Mouse (Mus musculus): ENCODE data around the gene Epha10. TPM values are rescaled to one million over a fixed set of nuclear protein-coding genes. Genes with fewer than 3 reads are reported as not detected.
A peak's percentile ranks its signal among the peaks of the same experiment; 100 is the strongest.
"Not testable (repeated sequence)": the region's sequence is repeated elsewhere in the genome, so short reads cannot be mapped to it uniquely, and the experiment has no call there.

Gene Epha10
- polyA plus RNA-seq, 1 experiment: not detected

DNA sequence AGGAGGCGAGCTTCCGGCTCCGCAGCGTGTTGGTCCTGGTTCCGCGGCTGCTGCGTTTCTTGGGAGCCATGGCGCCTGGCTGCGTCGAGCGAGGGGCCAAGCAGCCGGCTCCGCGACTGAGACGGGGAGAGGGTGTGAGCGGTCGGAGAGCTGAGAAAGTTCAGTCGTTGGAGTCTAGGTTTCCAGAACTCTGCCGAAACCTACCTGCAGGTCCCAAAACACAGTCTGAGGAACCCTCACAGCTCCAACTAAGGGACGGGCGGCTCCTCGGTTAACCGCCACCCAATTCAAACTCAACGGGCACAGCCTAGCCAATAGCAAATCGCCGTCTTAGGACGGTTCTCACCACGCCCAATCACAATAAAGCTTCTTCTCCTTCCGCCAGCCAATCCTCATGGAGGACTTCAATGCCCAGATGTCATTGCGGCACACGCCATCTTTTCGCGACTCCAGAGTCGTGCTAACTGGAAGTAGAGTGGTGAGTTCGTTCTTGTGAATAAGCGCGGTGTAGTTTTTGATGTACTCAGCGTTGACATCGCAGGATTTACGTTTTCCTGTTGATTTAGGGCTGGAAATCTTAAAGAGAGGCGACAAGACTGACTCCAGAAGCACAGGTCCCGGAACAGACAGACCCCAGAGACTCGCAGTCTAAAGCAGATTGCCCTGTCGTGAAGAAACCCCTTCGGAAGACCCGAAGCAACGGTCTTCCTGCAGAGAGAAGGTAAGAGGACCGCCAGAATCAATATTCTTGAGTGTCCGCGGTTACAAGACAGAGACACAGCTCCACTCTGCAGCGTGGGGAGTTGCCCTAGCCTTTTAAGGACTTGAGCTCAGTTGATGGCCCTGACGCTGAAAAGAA is 56.1 kb downstream of the Epha10 start, which contains the start of gene 9930104L06Rik:
Gene 9930104L06Rik, plus strand, starts transcription at position 436 of the 859 bp plus-strand sequence.
- under 1% methylated on average over 52 of the region's 52 CpGs for WGBS
- Histone ChIP-seq H3K36me3 (ENCODE audit: control insufficient read depth, insufficient read depth, low read length) (no peaks in the 10 kb centered on the region), H3K4me1 (ENCODE audit: control insufficient read depth, insufficient read depth, low read length) (peaks cover 5% of the 10 kb centered on the region; the same call in 1 of the 2 replicates), H3K27ac (ENCODE audit: insufficient read depth, low read depth, low read length) (no peak within 1 kb of the TSS), H3K27me3 (replicated peaks; ENCODE audit: control insufficient read depth, insufficient read depth, low read length) (no peaks in the 10 kb centered on the region), H3K4me3 (ENCODE audit: insufficient read depth, low read depth, low read length) (peak within 1 kb of the TSS; percentile 79)
- no peak for TF ChIP-seq POLR2A (IDR thresholded peaks at IDR 0.05; ENCODE audit: low read depth, low read length)
- TF ChIP-seq CTCF (conservative IDR thresholded peaks at IDR 0.05; ENCODE audit: insufficient read depth, insufficient read length, low read depth, low read length): no peak
- peak; percentile 98 for DNase-seq

DNA sequence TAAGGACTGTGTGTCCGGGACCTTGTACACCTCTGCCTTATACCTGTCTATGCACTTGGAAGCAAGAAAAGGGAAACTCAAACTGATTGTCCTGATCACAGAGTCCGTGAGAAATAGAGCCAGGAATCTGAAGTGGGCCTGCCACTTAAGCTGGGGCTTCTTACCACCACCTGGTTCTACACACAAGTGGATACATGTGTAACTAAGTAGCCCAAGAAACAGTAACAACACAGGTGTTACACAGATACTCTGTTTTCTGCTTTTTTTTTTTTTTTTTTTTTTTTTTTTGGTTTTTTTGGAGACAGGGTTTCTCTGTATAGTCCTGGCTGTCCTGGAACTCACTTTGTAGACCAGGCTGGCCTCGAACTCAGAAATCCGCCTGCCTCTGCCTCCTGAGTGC is 58.5 kb downstream of the Epha10 start, which contains the start of gene Cdca8:
Gene Cdca8, minus strand, starts transcription at position 101 of the 400 bp plus-strand sequence.
- not testable (repeated sequence) for H3K27me3 ChIP-seq (replicated peaks; ENCODE audit: control insufficient read depth, insufficient read depth, low read length); H3K4me1 ChIP-seq (ENCODE audit: control insufficient read depth, insufficient read depth, low read length); H3K36me3 ChIP-seq (ENCODE audit: control insufficient read depth, insufficient read depth, low read length); DNase-seq; H3K4me3 ChIP-seq (ENCODE audit: insufficient read depth, low read depth, low read length); H3K27ac ChIP-seq (ENCODE audit: insufficient read depth, low read depth, low read length)
- 89% methylated on average over 4 of the region's 4 CpGs for WGBS

DNA sequence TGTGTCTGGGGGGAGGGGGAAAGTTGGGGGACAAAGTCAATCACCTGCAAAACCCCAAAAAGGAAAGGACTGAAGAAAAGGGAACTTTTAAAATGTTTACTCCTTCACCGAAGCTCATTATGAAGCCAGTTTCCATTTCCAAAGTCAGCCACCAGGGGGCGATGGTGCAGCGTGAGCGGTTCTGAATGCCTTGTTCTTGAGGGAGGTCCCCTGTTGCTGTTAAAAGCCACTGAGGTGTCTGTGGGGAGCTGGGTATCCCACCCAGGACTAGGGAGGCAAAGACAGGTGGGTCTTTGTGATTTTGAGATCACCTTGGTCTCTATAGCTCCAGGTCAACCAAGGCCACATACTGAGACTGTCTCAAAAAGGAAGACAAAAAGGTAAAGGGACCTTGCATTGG is 62.3 kb downstream of the Epha10 start:
- no peak overlapping the region for H3K4me3 ChIP-seq (ENCODE audit: insufficient read depth, low read depth, low read length)
- no peaks in the 10 kb centered on the region for H3K36me3 ChIP-seq (ENCODE audit: control insufficient read depth, insufficient read depth, low read length)
- no peak overlapping the region for H3K27ac ChIP-seq (ENCODE audit: insufficient read depth, low read depth, low read length)
- TF ChIP-seq CTCF (conservative IDR thresholded peaks at IDR 0.05; ENCODE audit: insufficient read depth, insufficient read length, low read depth, low read length) (peak; percentile 86), POLR2A (IDR thresholded peaks at IDR 0.05; ENCODE audit: low read depth, low read length) (no peak)
- WGBS: 2% methylated on average over 4 of the region's 4 CpGs
- peak; percentile 69 for DNase-seq
- no peaks in the 10 kb centered on the region for H3K27me3 ChIP-seq (replicated peaks; ENCODE audit: control insufficient read depth, insufficient read depth, low read length)
- no peaks in the 10 kb centered on the region for H3K4me1 ChIP-seq (ENCODE audit: control insufficient read depth, insufficient read depth, low read length)

DNA sequence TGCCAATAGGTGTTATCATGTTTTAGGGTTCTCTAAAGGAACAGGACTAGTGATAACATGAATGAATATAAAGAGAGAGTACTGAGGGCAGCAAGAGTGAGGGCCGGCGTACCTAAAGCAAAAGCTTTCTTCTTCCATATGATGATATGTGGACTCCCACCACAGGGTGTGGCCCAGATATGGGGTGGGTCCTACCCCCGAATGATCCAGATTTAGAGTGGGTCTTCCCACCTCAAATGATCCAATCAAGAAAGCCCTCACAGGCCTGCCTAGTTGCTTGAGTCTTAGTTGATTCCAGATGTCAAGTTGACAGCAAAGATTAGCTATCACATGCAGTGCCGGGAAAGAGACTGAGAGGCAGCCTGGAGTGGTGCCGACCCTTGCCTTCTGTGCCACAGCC is 63.1 kb downstream of the Epha10 start:
- DNase-seq: no peak
- H3K4me3 ChIP-seq (ENCODE audit: insufficient read depth, low read depth, low read length): no peak overlapping the region
- H3K27me3 ChIP-seq (replicated peaks; ENCODE audit: control insufficient read depth, insufficient read depth, low read length): no peaks in the 10 kb centered on the region
- TF ChIP-seq POLR2A (IDR thresholded peaks at IDR 0.05; ENCODE audit: low read depth, low read length) (no peak), CTCF (conservative IDR thresholded peaks at IDR 0.05; ENCODE audit: insufficient read depth, insufficient read length, low read depth, low read length) (no peak)
- WGBS: 85% methylated on average over 5 of the region's 5 CpGs
- H3K36me3 ChIP-seq (ENCODE audit: control insufficient read depth, insufficient read depth, low read length): no peaks in the 10 kb centered on the region
- H3K27ac ChIP-seq (ENCODE audit: insufficient read depth, low read depth, low read length): no peak overlapping the region
- H3K4me1 ChIP-seq (ENCODE audit: control insufficient read depth, insufficient read depth, low read length): no peaks in the 10 kb centered on the region

DNA sequence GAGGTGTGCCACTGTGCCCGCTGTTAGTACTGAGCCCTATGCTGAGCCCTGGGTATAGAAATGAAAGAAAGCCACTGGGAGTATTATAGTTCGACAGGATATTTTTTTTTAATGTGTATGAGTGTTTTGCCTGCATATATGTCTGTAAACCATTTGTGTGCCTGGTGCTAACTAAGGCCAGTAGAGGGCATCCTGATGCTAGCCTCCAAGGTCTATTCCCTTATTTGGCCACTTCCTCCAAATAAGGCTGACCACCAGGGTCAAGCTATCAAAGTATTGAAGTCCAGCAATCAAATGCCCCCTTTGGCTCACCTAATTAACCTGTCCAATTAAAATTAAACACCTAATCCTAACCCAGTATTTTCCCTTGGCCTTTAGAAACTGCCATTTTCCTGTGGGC is 64.3 kb downstream of the Epha10 start:
- H3K4me1 ChIP-seq (ENCODE audit: control insufficient read depth, insufficient read depth, low read length): no peaks in the 10 kb centered on the region
- H3K27ac ChIP-seq (ENCODE audit: insufficient read depth, low read depth, low read length): no peak overlapping the region
- no peak overlapping the region for H3K4me3 ChIP-seq (ENCODE audit: insufficient read depth, low read depth, low read length)
- WGBS: 59% methylated on average over 2 of the region's 2 CpGs
- no peaks in the 10 kb centered on the region for H3K27me3 ChIP-seq (replicated peaks; ENCODE audit: control insufficient read depth, insufficient read depth, low read length)
- no peaks in the 10 kb centered on the region for H3K36me3 ChIP-seq (ENCODE audit: control insufficient read depth, insufficient read depth, low read length)
- TF ChIP-seq POLR2A (IDR thresholded peaks at IDR 0.05; ENCODE audit: low read depth, low read length) (no peak), CTCF (conservative IDR thresholded peaks at IDR 0.05; ENCODE audit: insufficient read depth, insufficient read length, low read depth, low read length) (no peak)
- no peak for DNase-seq

DNA sequence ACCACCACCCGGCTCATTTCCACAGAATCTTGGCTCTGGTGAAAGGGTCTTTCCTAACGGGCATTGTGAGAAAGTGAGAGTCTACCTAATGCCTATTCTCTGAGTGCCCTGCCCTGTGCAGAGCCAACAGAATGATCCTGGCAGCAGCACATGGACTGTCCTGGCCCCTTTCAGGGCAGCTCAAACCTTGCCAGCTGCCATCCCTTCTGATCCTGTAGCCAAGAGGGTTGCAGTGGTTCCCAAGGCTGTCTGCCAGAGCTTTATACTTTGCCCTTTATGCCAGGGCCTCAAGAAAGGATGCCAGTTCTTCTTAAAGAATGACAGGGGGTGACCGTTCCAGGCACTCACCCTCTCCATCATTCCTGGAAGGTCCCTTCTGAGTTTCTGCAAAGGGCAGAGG is 68.8 kb downstream of the Epha10 start:
- DNase-seq: no peak
- WGBS: 84% methylated on average over 3 of the region's 3 CpGs
- H3K4me1 ChIP-seq (ENCODE audit: control insufficient read depth, insufficient read depth, low read length): no peaks in the 10 kb centered on the region
- no peak overlapping the region for H3K27ac ChIP-seq (ENCODE audit: insufficient read depth, low read depth, low read length)
- H3K4me3 ChIP-seq (ENCODE audit: insufficient read depth, low read depth, low read length): no peak overlapping the region
- no peaks in the 10 kb centered on the region for H3K27me3 ChIP-seq (replicated peaks; ENCODE audit: control insufficient read depth, insufficient read depth, low read length)
- TF ChIP-seq CTCF (conservative IDR thresholded peaks at IDR 0.05; ENCODE audit: insufficient read depth, insufficient read length, low read depth, low read length) (no peak), POLR2A (IDR thresholded peaks at IDR 0.05; ENCODE audit: low read depth, low read length) (no peak)
- no peaks in the 10 kb centered on the region for H3K36me3 ChIP-seq (ENCODE audit: control insufficient read depth, insufficient read depth, low read length)

DNA sequence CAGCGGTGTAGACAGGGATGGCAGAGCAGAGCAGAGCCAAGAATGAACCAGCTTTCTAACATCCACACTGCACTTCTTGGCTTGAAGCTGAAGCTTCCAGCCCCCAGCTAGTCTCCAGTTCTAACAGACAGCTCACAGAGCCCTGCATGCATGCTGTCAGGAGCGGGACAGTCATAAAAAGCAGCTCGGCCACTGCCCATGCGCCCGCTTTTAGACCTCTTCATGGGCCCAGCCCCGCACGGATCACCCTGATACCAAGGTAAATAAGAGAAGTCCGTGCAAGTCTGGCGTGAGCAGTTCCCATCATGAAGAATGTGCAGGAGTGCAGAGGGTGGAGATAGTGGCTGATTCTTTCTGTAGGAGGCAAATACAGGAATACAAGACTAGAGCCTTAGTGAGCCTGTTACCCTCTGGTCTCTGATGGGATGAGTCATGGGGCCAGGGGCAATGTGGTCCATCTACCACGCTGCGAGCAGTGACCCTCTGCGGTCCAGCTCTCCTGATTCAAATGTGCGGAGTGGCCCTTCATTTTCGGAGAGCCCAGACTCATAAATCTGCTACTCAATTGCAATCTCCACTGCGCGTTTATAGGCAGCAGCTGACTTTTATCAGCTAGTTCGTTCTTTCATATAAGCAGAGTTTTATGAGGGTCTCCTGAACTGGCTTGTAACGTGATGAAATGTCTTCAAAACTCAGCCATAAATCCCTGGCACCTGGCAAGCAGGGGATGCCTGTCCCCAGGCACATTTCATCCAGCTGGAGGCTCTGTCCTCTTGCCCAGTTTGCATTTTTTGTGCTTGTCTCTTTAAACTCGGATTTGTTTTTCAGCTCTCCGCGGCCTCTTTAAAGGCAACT is 69.7 kb downstream of the Epha10 start:
- H3K36me3 ChIP-seq (ENCODE audit: control insufficient read depth, insufficient read depth, low read length): no peaks in the 10 kb centered on the region
- no peak for TF ChIP-seq POLR2A (IDR thresholded peaks at IDR 0.05; ENCODE audit: low read depth, low read length)
- no peak for TF ChIP-seq CTCF (conservative IDR thresholded peaks at IDR 0.05; ENCODE audit: insufficient read depth, insufficient read length, low read depth, low read length)
- WGBS: 33% methylated on average over 21 of the region's 21 CpGs
- no peak overlapping the region for H3K27ac ChIP-seq (ENCODE audit: insufficient read depth, low read depth, low read length)
- no peaks in the 10 kb centered on the region for H3K4me1 ChIP-seq (ENCODE audit: control insufficient read depth, insufficient read depth, low read length)
- H3K4me3 ChIP-seq (ENCODE audit: insufficient read depth, low read depth, low read length): no peak overlapping the region
- peak; percentile 52 for DNase-seq
- no peaks in the 10 kb centered on the region for H3K27me3 ChIP-seq (replicated peaks; ENCODE audit: control insufficient read depth, insufficient read depth, low read length)

Data from kidney, adult 2 months (tissue).